Mouse (Mus musculus) lung, postnatal 0 days (tissue): Measurements from ENCODE around the gene Asic2.

Experiments used
- CTCF ChIP-seq: IDR thresholded peaks from 2 replicates; pipeline ENCODE4 v1.5.1; 2016; ENCODE audit warnings: antibody characterized with exemption, mild to moderate bottlenecking
- EP300 ChIP-seq: IDR thresholded peaks from 2 replicates; pipeline ENCODE4 v1.6.1; 2016; ENCODE audit warnings: antibody characterized with exemption, mild to moderate bottlenecking, control low read depth

DNA sequence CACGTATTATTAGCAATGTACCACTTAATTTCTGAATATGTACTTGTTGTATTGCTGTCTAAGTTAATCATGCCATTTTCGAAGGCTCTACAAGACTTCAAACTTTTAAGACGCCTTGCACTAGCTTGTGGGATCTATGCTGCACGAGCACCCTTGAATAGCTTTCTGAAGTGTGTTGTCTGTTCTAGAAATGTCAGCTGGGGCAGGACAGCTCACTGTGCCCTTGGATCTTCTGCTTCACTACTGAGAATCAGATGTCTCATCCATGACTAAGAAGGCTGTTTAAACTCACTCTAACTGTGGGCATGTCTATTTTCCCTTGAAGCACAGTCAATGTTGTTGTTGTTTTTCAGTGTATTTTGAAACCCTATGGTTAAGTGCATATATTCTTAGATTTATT lies 44.6 kb downstream of the Asic2 start:
- TF ChIP-seq EP300 = no peak
- TF ChIP-seq CTCF = no peak
